Mouse (Mus musculus) activated CD4-positive, CD25-positive, alpha-beta regulatory T cell, adult 4 months (primary cell): ENCODE results near the gene Mybph. TPM values are rescaled to one million over a fixed set of nuclear protein-coding genes. Genes with fewer than 3 reads are reported as not detected.

Experiments
- ATAC-seq: one replicate; pipeline ENCODE4 v1.8.0; 2017
- polyA plus RNA-seq, 2 experiments: library from polyadenylated mRNA; unstranded; fragments of 100-300 nt; shearing (Covaris generic); gene quantifications; one replicate each; pipeline ENCODE4 v1.2.1; 2017

Gene Mybph
- polyA plus RNA-seq: not detected

DNA sequence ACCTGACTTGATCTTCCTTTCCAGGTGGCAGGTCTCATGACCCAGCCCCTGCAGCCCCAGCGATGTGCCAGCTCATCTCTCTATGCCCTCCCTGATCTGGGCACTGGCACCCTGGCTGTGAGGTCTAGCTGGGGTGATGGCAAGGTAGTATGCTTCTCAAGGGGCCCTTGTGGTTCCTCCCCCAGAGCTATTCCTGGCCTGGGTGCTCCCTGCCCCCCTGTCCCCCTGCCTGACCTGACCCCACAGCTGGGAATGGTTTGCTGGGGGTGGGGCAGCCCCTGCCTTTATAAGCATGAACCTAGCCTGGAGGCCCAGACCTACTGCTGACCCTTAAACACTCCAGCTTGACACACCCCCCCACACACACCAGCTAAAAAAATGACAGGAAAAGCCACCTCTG lies at the start of gene Mybph:
TSS of gene Mybph (plus strand) at position 323 of the 400 bp plus-strand sequence.
- ATAC-seq: no peak

GRCm38 (mm10) chr1:134146066-134146465 lies 47.2 kb upstream of the Mybph start:
- ATAC-seq: no peak

GRCm38 (mm10) chr1:134150076-134150475 lies 43.2 kb upstream of the Mybph start:
- no peak for ATAC-seq

GRCm38 (mm10) chr1:134150745-134151144 lies 42.5 kb upstream of the Mybph start:
- ATAC-seq: no peak

- peak; percentile 49 for ATAC-seq
Measured at GRCm38 (mm10) chr1:134151655-134152412, 41.4 kb upstream of the Mybph start.

GRCm38 (mm10) chr1:134152626-134153590 lies 40.3 kb upstream of the Mybph start:
- no peak for ATAC-seq

DNA sequence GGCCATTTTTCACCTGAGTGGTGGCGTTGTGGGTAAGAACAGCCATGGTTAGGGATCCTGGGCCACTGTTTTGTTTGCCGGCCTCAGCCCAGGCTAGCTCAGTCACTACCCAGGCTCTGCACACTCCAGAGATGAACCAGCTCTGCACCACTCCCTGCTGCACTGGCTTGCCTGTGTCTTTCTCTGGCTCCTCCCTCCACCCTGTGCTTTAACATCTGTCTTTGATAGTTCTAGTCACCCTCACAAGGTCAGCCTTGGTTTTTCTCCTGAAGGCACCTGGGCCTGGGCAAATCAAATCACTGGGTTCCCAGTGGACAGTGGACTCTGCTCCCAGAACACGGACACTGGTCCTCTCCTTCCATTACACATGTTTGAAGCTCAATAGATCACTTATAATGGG lies 39.1 kb upstream of the Mybph start:
- ATAC-seq: no peak

DNA sequence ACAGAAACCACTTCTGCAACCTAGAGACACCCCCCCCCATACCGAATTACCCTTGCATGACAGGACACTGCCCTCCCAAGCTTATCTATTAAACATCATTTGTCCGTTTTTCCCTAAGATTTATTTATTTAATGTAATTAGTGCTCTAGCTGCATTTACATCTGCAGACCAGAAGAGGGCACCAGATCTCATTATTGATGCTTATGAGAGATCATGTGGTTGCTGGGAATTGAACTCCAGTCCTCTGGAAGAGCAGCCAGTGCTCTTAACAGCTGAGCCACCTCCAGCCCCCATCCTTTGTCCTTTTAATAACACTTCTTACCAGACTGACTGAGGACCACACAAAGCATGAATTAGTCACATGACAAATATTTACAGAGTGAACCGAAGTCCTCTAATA lies 38.6 kb upstream of the Mybph start:
- no peak for ATAC-seq

DNA sequence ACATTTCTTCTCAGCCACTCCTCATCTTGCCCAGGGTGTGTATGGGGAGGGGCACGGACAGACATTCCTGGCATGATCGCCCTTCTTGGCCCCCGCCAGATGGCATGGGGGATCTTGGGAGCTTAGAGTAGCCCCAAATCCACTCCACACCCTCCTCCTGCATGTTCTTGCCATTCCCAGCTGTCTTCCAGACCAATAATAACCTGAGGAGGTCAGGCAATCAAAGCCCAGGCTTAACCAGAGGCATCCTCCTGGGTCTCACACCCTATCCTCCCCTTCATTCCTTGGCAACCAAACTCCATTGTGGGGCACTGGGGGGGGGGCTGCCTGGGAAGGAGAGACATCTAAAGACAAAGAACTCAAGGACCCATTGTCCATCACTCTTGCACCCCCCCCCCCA lies 32.8 kb upstream of the Mybph start:
- ATAC-seq: no peak

DNA sequence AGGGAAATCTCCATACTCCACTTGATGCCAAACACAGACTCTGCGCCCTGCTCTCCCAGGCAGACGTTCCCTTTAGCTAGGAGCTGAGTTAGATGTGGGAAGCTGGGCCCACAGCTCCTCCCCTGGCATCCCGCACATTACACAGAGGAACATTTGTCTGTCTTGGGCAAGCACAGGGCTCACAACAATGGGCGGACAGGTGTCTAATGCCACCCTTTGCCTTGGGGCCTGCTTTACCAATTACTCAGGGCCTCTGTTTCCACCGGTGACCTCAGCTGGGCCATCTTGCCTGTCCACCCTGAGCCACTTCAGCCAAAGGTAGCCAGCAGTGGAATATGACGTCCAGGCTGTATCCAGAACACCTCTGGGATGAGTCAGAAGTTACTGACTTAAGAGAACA lies 31.8 kb upstream of the Mybph start:
- no peak for ATAC-seq

DNA sequence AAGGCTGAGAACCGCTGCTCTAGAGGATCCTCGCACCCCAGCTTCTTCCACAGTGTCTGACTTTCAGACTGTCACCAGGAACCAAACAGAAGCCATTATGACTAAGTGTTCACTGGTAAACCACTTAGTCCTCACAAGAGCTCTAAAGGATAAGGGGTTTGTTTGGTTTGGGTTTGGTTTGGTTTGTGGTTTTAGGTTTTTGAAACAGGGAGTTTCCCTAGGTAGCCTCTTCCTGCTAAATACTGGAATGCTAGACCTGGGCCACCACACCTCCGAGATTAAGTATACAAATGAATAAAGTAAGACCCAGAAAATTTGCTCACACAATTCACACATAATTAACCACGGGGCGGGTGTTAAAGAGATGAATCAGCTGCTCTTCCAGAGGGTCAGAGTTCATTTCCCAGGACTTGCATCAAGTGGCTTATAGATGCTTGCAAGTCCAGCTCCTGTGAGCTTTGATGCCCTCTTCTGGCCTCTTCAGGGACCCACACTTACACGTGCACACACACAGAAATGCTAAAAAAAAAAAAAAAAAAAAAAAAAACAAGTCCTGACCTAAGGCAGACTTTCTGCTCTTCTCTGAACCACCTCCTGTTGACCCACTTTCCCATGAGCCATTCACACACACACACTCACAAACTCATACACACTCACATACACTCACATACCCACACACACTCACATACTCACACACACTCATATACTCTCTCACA lies 30.6 kb upstream of the Mybph start:
- no peak for ATAC-seq

GRCm38 (mm10) chr1:134163476-134163875 lies 29.8 kb upstream of the Mybph start:
- ATAC-seq: no peak

GRCm38 (mm10) chr1:134164454-134164853 lies 28.8 kb upstream of the Mybph start:
- ATAC-seq: no peak

GRCm38 (mm10) chr1:134166547-134166946 lies 26.7 kb upstream of the Mybph start:
- no peak for ATAC-seq

- ATAC-seq: no peak
Measured at GRCm38 (mm10) chr1:134167416-134168305, 25.6 kb upstream of the Mybph start.

DNA sequence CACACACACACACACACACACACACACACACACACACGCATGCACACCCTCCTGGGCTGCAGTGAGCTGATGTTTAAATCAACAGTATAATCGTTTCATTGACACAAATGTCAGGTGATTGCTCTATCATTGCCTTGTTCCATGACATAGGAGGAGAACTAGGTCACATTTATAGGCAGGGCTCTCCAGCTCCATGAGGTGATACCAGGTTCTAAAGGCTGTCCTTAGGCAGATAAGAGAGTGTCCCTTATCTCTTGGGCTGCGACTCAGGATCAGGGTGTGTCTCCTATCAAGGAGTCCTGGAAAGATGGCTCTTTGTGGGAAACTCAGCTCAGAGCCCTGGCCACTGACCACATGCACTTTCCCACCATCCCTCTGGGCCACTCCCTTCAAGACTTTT lies 24.7 kb upstream of the Mybph start:
- ATAC-seq: no peak

DNA sequence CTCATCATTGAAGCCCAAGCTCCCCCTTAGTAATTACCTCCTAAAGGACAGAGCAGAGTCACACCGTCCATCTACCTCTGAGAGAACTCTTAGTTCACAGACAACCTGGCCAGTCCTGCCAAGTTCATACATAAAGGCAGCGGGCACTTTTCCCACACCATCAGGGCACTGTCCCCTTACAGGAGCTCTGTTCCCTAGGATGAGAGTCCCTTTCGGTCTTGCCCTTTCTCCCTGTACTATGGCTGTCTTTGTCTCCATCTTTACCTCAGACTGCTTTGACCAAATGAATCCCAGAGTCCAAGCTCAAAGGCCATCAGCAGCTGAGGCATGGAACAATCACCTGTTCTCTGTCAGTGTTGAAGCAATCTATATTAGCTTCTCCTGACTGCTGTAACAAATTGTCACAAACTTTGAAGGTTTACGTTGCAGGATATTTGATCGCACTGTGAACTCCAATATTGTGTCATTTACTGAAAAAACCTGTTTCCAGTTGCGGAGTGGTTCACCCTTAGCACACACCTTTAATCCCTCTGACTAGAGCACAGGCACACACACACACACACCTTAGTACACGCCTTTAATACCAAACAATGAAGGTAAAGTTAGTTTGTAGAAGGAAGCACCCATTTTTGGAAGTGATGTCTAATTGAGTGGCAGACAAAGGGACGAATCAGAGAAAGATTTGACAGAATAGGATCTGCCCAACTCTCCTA lies 24.1 kb upstream of the Mybph start:
- ATAC-seq: no peak

DNA sequence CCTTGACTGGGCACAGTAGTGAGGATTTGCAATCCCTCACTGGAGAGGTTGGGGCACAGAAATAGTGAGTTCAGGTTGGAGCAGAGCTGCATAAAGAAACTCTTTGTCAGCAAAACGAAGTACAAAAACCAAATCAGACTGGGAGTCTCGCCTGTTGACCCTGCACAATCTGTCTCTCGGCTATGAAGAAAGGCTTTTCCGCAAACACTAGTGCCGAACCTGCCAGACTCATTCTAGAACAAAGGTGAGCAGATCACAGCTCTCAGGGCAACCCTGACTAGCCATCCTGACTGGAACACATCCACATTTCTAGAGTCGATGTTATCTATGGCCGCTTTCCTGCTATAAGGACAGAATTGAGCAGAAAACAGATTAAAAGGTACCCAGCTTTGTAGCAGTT lies 20.2 kb upstream of the Mybph start:
- no peak for ATAC-seq

DNA sequence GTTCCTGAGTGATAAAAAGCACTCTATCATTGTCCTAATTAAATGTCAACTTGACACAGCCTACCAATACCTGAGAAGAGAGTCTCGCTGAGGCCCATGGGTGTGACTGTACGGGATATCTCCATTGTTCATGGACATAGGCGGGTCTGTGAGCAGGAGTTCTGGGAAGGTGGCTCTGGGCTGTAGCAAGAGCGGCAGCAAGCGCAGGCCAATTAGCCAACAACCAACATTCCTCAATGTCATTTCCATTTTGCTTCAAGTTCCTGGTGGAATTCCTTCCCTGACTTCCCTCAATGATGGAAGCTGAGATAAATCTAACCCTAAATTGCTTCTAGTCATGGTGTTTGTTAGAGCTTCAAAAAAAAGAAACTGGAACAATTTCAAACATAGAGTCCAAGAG lies 15.3 kb upstream of the Mybph start:
- no peak for ATAC-seq

DNA sequence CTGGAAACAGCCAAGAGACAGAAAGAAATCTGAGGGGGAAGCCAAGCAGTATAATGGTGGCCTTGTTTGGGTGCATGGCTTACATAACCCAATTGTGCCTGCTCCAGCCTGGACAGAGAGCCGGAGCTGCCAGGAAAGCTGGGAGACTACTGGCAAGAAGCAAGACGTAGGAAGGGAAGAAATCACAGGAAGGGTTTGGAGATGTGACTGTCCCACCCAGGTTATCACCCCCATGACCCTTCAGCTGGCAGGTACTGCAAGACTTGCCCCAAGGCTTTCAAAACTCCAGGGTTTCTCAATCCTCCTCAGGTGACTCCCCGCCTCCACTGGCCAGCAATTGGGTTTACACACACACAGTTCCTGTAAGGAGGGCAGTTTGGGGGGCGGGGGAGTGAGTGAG lies 11.2 kb upstream of the Mybph start, which contains the start of gene Chil1:
TSS of gene Chil1 (plus strand) at position 152 of the 400 bp plus-strand sequence.
- no peak for ATAC-seq

GRCm38 (mm10) chr1:134184089-134184488 lies 9.2 kb upstream of the Mybph start:
- ATAC-seq: no peak
